Mouse (Mus musculus): ENCODE data around the gene Fam151b.

The Fam151b gene

GRCm38 (mm10) chr13:92438656-92439055 is 45.2 kb downstream of the Fam151b start:
- no peak for TF ChIP-seq GATA4 (IDR thresholded peaks at IDR 0.05; ENCODE audit: insufficient replicate concordance, low read length)

- TF ChIP-seq GATA4 (IDR thresholded peaks at IDR 0.05; ENCODE audit: insufficient replicate concordance, low read length): no peak
Measured at GRCm38 (mm10) chr13:92427351-92427855, 56.4 kb downstream of the Fam151b start.

GRCm38 (mm10) chr13:92426294-92427051 is 57.3 kb downstream of the Fam151b start:
- TF ChIP-seq GATA4 (IDR thresholded peaks at IDR 0.05; ENCODE audit: insufficient replicate concordance, low read length): no peak

DNA sequence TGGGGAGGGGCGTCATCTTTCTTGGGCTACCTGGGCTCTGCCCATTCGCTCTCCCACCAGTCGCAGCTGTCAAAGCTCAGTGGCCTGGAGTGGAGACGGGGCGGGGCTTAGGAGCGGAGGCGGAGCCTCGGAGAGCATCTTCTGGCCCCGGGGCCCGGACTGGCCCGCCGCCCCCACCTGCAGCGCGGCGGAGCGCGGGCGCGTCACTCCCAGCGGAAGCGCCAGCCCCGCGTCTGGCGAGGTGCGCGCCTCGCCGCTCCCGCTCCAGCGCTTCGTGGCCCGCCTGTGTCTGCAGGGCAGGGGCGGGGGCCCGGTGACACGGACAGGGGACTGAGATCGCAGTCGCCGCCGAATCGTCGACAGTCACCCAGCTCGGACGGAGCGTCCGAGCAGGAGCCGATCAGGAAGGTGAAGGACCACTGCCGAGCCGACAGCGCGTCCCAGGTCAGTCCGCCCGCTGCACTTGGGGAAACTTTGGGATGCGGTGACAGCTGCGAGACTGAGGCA is 58.0 kb downstream of the Fam151b start, which contains the start of gene Ankrd34b:
Gene Ankrd34b (plus strand): TSS at position 139 of the 507 bp plus-strand sequence.
- TF ChIP-seq GATA4 (IDR thresholded peaks at IDR 0.05; ENCODE audit: insufficient replicate concordance, low read length): no peak

DNA sequence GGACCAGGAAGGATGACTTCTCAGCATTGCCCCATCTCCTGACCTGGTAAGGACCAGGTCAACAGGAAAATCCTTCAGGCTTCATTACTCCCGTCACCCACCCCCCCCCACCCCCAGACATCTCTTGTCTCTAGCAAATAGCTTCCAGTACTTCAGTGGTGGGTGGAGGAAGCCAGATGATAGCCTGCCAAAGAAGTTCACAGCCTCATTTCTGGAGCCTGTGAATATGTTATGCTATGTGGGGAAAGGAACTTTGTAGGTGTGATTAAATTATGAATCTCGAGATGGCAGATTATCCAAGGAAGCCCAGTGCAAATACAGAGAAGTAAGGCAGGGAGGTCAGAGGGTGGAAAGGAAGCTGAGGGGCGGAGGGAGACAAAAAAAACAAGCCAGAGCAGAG is 60.1 kb downstream of the Fam151b start:
- no peak for TF ChIP-seq GATA4 (IDR thresholded peaks at IDR 0.05; ENCODE audit: insufficient replicate concordance, low read length)

DNA sequence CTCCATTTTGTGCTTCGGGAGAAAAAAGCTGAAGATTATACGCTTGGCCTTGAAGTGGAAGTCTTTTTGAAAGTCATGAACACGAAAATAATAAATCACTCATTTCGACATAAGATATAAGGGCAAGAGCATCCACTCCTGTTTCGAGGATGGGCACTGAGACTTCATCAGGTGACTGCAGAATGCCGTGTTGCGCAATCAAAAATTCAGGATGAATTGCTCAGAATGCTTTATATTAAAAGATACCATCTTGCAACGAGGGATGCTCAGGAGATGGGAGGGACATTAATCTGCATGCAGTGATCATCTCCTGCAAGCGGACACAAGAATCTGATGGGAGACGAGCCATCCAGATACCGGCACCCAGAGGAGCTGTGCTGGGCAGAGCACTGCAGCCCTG is 64.2 kb downstream of the Fam151b start:
- no peak for TF ChIP-seq GATA4 (IDR thresholded peaks at IDR 0.05; ENCODE audit: insufficient replicate concordance, low read length)

- TF ChIP-seq GATA4 (IDR thresholded peaks at IDR 0.05; ENCODE audit: insufficient replicate concordance, low read length): no peak
Measured at GRCm38 (mm10) chr13:92410486-92410885, 73.3 kb downstream of the Fam151b start.

DNA sequence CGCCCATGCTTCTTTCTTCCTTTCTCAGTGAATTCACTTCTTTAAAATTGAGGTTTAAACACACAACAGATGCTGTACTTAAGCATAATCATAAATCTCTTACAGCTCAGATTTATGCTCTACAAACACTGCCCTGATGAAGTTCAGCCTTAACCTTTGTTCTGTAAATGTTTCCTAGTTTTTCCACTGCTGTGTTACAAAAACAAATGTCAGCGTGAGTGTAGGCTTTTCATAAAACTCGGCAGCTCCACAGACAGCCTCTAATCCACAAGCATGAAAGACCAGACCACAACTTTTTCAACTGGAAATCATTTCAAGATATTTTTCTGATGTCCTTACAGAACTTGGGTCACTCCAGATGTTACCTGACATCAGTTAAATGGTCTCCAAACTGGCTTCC is 80.3 kb downstream of the Fam151b start:
- no peak for TF ChIP-seq GATA4 (IDR thresholded peaks at IDR 0.05; ENCODE audit: insufficient replicate concordance, low read length)

- TF ChIP-seq GATA4 (IDR thresholded peaks at IDR 0.05; ENCODE audit: insufficient replicate concordance, low read length): no peak
Measured at GRCm38 (mm10) chr13:92402063-92402462, 81.8 kb downstream of the Fam151b start.

Measured in liver, adult (tissue).